Mouse (Mus musculus): ENCODE measurements at regions not wholly inside any gene's neighbourhood (a gene's known extent, or its start where the extent isn't known, plus 50 kb on each side); places are given as distances from the start of the nearest gene placed in this dataset.
"Not testable (repeated sequence)": the region's sequence is repeated elsewhere in the genome, so short reads cannot be mapped to it uniquely, and the experiment has no call there.

GRCm38 (mm10) chr8:34290670-34291069 lies 179.1 kb upstream of the Gm10131 start:
- H3ac ChIP-seq (ENCODE audit: control insufficient read depth, insufficient read length, low read depth): no peak overlapping the region
- no peaks in the 10 kb centered on the region for H3K79me3 ChIP-seq (ENCODE audit: low read depth)
- H3K27me3 ChIP-seq (ENCODE audit: control insufficient read depth, insufficient read depth, insufficient read length): no peaks in the 10 kb centered on the region
- TF ChIP-seq MYOD1 (IDR thresholded peaks at IDR 0.05; ENCODE audit: control insufficient read depth, insufficient read length, low read depth): no peak
- TF ChIP-seq CTCF (IDR thresholded peaks at IDR 0.05; ENCODE audit: control insufficient read depth, insufficient read depth, insufficient read length): no peak
- no peak for TF ChIP-seq CEBPB (IDR thresholded peaks at IDR 0.05; ENCODE audit: low read depth)
- TF ChIP-seq MAX (IDR thresholded peaks at IDR 0.05): no peak
- TF ChIP-seq FOSL1 (IDR thresholded peaks at IDR 0.05; ENCODE audit: insufficient read depth, low read length, poor library complexity, severe bottlenecking): no peak
- H3K36me3 ChIP-seq (ENCODE audit: control insufficient read depth, insufficient read depth): no peaks in the 10 kb centered on the region
- no peak overlapping the region for H3K4me3 ChIP-seq (ENCODE audit: insufficient read depth, poor library complexity, severe bottlenecking)
- no peaks in the 10 kb centered on the region for H3K79me2 ChIP-seq (ENCODE audit: control insufficient read depth, insufficient read depth)

GRCm38 (mm10) chr8:34287801-34288200 lies 176.3 kb upstream of the Gm10131 start:
- TF ChIP-seq USF1 (IDR thresholded peaks at IDR 0.05; ENCODE audit: low read depth): no peak
- no peaks in the 10 kb centered on the region for H3K79me2 ChIP-seq (ENCODE audit: control insufficient read depth, insufficient read depth)
- H3K79me3 ChIP-seq (ENCODE audit: low read depth): no peaks in the 10 kb centered on the region
- H3K27me3 ChIP-seq (ENCODE audit: control insufficient read depth, insufficient read depth, insufficient read length): no peaks in the 10 kb centered on the region
- no peak overlapping the region for H3ac ChIP-seq (ENCODE audit: control insufficient read depth, insufficient read length, low read depth)
- H3K36me3 ChIP-seq (ENCODE audit: control insufficient read depth, insufficient read depth): no peaks in the 10 kb centered on the region
- H3K4me3 ChIP-seq (ENCODE audit: insufficient read depth, poor library complexity, severe bottlenecking): no peak overlapping the region

DNA sequence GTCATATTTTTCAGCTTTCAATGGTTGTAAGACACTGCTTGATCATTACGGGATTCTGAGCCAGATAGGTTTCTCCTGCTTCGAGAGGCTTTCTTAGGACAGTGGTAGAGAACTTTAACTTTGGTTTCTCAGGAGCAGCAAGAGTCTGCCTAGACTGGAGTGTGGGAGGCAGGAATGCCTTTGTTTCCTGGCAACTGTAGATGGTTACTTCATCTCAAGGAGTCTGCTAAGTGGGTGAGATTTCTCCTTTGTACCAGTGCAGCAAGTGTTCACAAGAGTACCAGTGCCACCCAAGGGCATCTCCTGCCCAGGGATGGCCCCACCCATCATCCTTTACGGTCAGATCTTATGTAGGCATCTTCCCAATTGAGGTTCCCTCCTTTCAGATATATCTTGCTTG lies 173.0 kb upstream of the Gm10131 start:
- H3ac ChIP-seq (ENCODE audit: control insufficient read depth, insufficient read length, low read depth): no peak overlapping the region

GRCm38 (mm10) chr8:34280433-34280832 lies 168.9 kb upstream of the Gm10131 start:
- H3K79me3 ChIP-seq (ENCODE audit: low read depth): no peaks in the 10 kb centered on the region
- no peak overlapping the region for H3K4me3 ChIP-seq (ENCODE audit: insufficient read depth, poor library complexity, severe bottlenecking)
- no peak for TF ChIP-seq FOSL1 (IDR thresholded peaks at IDR 0.05; ENCODE audit: insufficient read depth, low read length, poor library complexity, severe bottlenecking)
- no peak for TF ChIP-seq MAX (IDR thresholded peaks at IDR 0.05)
- no peak for TF ChIP-seq MYOG (IDR thresholded peaks at IDR 0.05; ENCODE audit: control insufficient read depth, extremely low read depth, insufficient read length)
- no peak for TF ChIP-seq MYOD1 (IDR thresholded peaks at IDR 0.05; ENCODE audit: control insufficient read depth, insufficient read length, low read depth)
- TF ChIP-seq USF1 (IDR thresholded peaks at IDR 0.05; ENCODE audit: low read depth): no peak
- no peak for TF ChIP-seq CEBPB (IDR thresholded peaks at IDR 0.05; ENCODE audit: low read depth)
- no peak for TF ChIP-seq CTCF (IDR thresholded peaks at IDR 0.05; ENCODE audit: control insufficient read depth, insufficient read depth, insufficient read length)

More for the DNA sequence above, 173.0 kb upstream of the Gm10131 start:
- H3K79me3 ChIP-seq (ENCODE audit: low read depth): no peaks in the 10 kb centered on the region
- H3K36me3 ChIP-seq (ENCODE audit: control insufficient read depth, insufficient read depth): no peaks in the 10 kb centered on the region
- H3K27me3 ChIP-seq (ENCODE audit: control insufficient read depth, insufficient read depth, insufficient read length): no peaks in the 10 kb centered on the region
- H3K79me2 ChIP-seq (ENCODE audit: control insufficient read depth, insufficient read depth): no peaks in the 10 kb centered on the region
- no peak for TF ChIP-seq CEBPB (IDR thresholded peaks at IDR 0.05; ENCODE audit: low read depth)
- no peak for TF ChIP-seq CTCF (IDR thresholded peaks at IDR 0.05; ENCODE audit: control insufficient read depth, insufficient read depth, insufficient read length)
- TF ChIP-seq FOSL1 (IDR thresholded peaks at IDR 0.05; ENCODE audit: insufficient read depth, low read length, poor library complexity, severe bottlenecking): no peak
- TF ChIP-seq MYOG (IDR thresholded peaks at IDR 0.05; ENCODE audit: control insufficient read depth, extremely low read depth, insufficient read length): no peak
- TF ChIP-seq USF1 (IDR thresholded peaks at IDR 0.05; ENCODE audit: low read depth): no peak
- TF ChIP-seq MAX (IDR thresholded peaks at IDR 0.05): no peak
- no peak for TF ChIP-seq MYOD1 (IDR thresholded peaks at IDR 0.05; ENCODE audit: control insufficient read depth, insufficient read length, low read depth)
- H3K4me3 ChIP-seq (ENCODE audit: insufficient read depth, poor library complexity, severe bottlenecking): no peak overlapping the region

GRCm38 (mm10) chr8:34275977-34276660 lies 164.6 kb upstream of the Gm10131 start:
- H3ac ChIP-seq (ENCODE audit: control insufficient read depth, insufficient read length, low read depth): no peak overlapping the region
- no peaks in the 10 kb centered on the region for H3K79me2 ChIP-seq (ENCODE audit: control insufficient read depth, insufficient read depth)
- H3K27me3 ChIP-seq (ENCODE audit: control insufficient read depth, insufficient read depth, insufficient read length): no peaks in the 10 kb centered on the region
- H3K36me3 ChIP-seq (ENCODE audit: control insufficient read depth, insufficient read depth): no peaks in the 10 kb centered on the region
- H3K4me3 ChIP-seq (ENCODE audit: insufficient read depth, poor library complexity, severe bottlenecking): no peak overlapping the region
- TF ChIP-seq MYOG (IDR thresholded peaks at IDR 0.05; ENCODE audit: control insufficient read depth, extremely low read depth, insufficient read length) (no peak), FOSL1 (IDR thresholded peaks at IDR 0.05; ENCODE audit: insufficient read depth, low read length, poor library complexity, severe bottlenecking) (peak; percentile 47)
- no peaks in the 10 kb centered on the region for H3K79me3 ChIP-seq (ENCODE audit: low read depth)

More at GRCm38 (mm10) chr8:34280433-34280832, 168.9 kb upstream of the Gm10131 start:
- H3K27me3 ChIP-seq (ENCODE audit: control insufficient read depth, insufficient read depth, insufficient read length): no peaks in the 10 kb centered on the region
- H3ac ChIP-seq (ENCODE audit: control insufficient read depth, insufficient read length, low read depth): no peak overlapping the region
- H3K79me2 ChIP-seq (ENCODE audit: control insufficient read depth, insufficient read depth): no peaks in the 10 kb centered on the region
- H3K36me3 ChIP-seq (ENCODE audit: control insufficient read depth, insufficient read depth): no peaks in the 10 kb centered on the region

GRCm38 (mm10) chr8:34274796-34275195 lies 163.3 kb upstream of the Gm10131 start:
- H3K79me2 ChIP-seq (ENCODE audit: control insufficient read depth, insufficient read depth); H3K79me3 ChIP-seq (ENCODE audit: low read depth); H3K27me3 ChIP-seq (ENCODE audit: control insufficient read depth, insufficient read depth, insufficient read length); H3K4me3 ChIP-seq (ENCODE audit: insufficient read depth, poor library complexity, severe bottlenecking); H3K36me3 ChIP-seq (ENCODE audit: control insufficient read depth, insufficient read depth); H3ac ChIP-seq (ENCODE audit: control insufficient read depth, insufficient read length, low read depth): not testable (repeated sequence)

All from C2C12 (cell line).